Mouse (Mus musculus): ENCODE results near the gene Ror1.

Gene Ror1

GRCm38 (mm10) chr4:100118676-100119075 lies 23.1 kb downstream of the Ror1 start:
- DNase-seq: no peak

- DNase-seq: no peak
Measured at GRCm38 (mm10) chr4:100119431-100119830, 23.8 kb downstream of the Ror1 start.

- peak; percentile 64 to 74 for DNase-seq
Measured at GRCm38 (mm10) chr4:100120547-100120946, 25.0 kb downstream of the Ror1 start.

- DNase-seq: no peak
Measured at GRCm38 (mm10) chr4:100122436-100122835, 26.8 kb downstream of the Ror1 start.

- no peak for DNase-seq
Measured at GRCm38 (mm10) chr4:100123519-100123918, 27.9 kb downstream of the Ror1 start.

- DNase-seq: no peak
Measured at GRCm38 (mm10) chr4:100124056-100124455, 28.5 kb downstream of the Ror1 start.

- DNase-seq: no peak
Measured at GRCm38 (mm10) chr4:100124935-100125334, 29.3 kb downstream of the Ror1 start.

GRCm38 (mm10) chr4:100126531-100127310 lies 31.1 kb downstream of the Ror1 start:
- peak; percentile 31 to 62 for DNase-seq

GRCm38 (mm10) chr4:100128026-100128922 lies 32.7 kb downstream of the Ror1 start:
- peak; percentile 41 to 52 for DNase-seq

- DNase-seq: peak; percentile 77 to 79
Measured at GRCm38 (mm10) chr4:100129201-100129600, 33.6 kb downstream of the Ror1 start.

GRCm38 (mm10) chr4:100130771-100131475 lies 35.3 kb downstream of the Ror1 start:
- DNase-seq: peak; percentile 35 to 42

- no peak for DNase-seq
Measured at GRCm38 (mm10) chr4:100131488-100131887, 35.9 kb downstream of the Ror1 start.

GRCm38 (mm10) chr4:100132261-100132660 lies 36.7 kb downstream of the Ror1 start:
- peak; percentile 54 to 63 for DNase-seq

- DNase-seq: no peak
Measured at GRCm38 (mm10) chr4:100136046-100136445, 40.5 kb downstream of the Ror1 start.

GRCm38 (mm10) chr4:100137102-100137835 lies 41.7 kb downstream of the Ror1 start:
- no peak for DNase-seq

GRCm38 (mm10) chr4:100141626-100142025 lies 46.0 kb downstream of the Ror1 start:
- no peak for DNase-seq

GRCm38 (mm10) chr4:100144744-100145143 lies 49.2 kb downstream of the Ror1 start:
- no peak for DNase-seq

GRCm38 (mm10) chr4:100150797-100151196 lies 55.2 kb downstream of the Ror1 start:
- no peak for DNase-seq

- DNase-seq: no peak
Measured at GRCm38 (mm10) chr4:100154560-100155130, 59.1 kb downstream of the Ror1 start.

GRCm38 (mm10) chr4:100155731-100156130 lies 60.1 kb downstream of the Ror1 start:
- DNase-seq: no peak

- peak in 1 of 2 experiments; percentile 18 for DNase-seq
Measured at GRCm38 (mm10) chr4:100158401-100158800, 62.8 kb downstream of the Ror1 start.

GRCm38 (mm10) chr4:100160156-100160555 lies 64.6 kb downstream of the Ror1 start:
- no peak for DNase-seq

Data from cerebellum, postnatal 14 days (tissue).